Mouse (Mus musculus) thymus, postnatal 0 days (tissue): ENCODE results near the gene Kcnd3. TPM values are rescaled to one million over a fixed set of nuclear protein-coding genes. Genes with fewer than 3 reads are reported as not detected.
A peak's percentile ranks its signal among the peaks of the same experiment; 100 is the strongest.

ENCODE experiments used
- DNase-seq: peaks from one replicate; pipeline ENCODE4 v3.0.0-alpha.2; 2015; ENCODE audit warnings: low spot score
- polyA plus RNA-seq: library from polyadenylated mRNA; unstranded; fragments of >200 nt; fragmentation: Nextera tagmentation; extraction: Ambion mirVana; gene quantifications from 2 replicates; pipeline ENCODE4 v1.2.1, GENCODE M21; 2015

Gene Kcnd3
- polyA plus RNA-seq, 1 experiment from 2014 or later, result 0.05 TPM

DNA sequence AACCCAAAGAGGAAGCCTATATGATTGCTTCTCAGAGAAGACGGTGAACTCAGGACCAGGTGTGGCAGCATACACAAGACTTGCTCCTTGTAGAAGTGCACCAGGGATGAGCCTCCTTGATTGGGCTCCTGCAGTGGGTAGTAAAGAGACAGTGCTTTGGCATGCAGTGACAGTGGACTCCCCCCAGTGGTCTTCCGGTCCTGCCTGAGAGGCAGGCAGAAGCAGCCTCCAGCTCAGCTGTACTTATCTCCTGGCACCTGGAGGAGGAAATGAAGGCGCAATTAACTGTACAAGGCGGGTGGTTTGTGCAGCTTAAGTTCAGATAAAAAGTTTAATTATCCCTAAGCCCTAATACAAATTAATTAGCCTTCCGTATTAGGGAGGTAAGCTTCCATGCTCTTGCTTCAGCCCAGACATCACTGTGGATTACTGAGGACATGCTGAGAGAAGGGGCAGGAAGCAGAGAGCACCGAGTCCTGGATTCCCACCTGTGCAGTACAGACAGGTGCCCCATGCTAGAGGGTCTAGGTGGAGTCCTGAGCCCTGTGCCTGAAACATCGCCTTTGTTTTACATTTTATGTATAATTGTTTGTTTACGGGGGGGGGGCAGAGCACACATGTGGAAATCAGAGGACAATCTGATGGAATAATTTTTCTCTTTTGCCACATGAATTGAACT is 196.9 kb downstream of the Kcnd3 start:
- DNase-seq, result no peak

DNA sequence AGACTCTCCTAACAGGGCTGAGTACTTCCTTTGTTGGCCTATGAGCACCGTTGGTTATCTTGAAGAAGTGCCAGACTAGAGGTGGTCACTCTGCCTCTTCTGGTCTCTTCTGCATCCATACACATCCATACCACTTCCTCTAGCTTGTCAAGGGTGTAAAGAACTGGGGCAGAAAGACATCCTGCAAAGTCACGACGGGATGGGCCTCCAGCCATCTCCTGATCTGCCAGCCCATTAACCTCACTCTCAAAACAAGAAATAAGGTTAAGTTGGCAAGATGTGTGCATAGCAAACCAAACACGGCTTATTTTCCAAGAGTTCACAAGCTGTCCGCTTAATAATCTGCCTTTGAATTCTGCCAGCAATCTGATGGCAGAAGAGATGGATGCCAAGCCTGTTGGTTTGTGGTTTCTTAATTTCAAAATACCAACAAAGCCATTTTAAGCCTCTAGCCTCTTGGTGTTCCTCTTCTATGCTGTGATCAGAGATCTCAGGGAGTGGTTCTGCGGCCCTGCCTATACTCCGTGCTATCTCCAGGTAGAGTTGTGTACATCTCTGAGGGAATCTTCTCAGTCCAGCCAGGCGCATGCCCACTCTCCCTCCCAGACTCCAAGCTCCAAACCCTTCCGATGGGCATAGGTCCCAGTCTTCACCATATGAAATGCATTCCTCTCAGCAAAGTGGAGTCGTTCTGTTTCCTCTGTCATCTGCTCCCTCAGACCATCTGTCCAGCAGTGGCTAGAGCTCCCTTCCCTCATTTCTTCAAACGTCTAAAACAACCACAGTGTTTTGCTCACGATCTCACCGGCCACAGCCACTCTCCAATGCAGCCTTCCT is 201.6 kb downstream of the Kcnd3 start:
- DNase-seq, result no peak

DNA sequence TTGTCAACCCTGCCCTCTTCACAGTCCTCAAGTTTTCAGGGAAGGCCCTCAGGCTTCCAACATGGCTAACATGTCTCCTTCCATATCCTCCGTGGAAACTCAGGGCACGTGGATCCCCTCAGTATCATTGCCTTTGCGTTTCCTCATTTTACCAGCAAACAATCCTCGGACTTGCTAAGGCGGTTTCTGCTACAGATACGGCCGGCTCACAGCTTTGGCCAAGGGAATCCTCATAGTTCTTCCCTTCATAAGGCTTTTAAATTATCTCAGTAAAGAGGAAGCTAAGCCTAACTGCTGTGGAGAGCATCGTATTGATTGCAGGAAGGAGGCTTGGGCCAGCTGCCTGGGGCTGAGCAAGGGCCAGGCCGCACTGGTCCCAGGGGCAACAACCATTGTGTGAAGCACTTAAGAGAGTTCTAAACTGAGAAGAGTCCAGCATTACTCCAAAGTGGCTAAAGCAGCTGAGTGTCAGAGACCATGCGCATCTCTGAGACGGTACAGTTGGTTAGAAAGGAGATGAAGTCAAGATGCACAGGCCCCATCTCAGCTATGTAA is 203.0 kb downstream of the Kcnd3 start:
- DNase-seq, result no peak

DNA sequence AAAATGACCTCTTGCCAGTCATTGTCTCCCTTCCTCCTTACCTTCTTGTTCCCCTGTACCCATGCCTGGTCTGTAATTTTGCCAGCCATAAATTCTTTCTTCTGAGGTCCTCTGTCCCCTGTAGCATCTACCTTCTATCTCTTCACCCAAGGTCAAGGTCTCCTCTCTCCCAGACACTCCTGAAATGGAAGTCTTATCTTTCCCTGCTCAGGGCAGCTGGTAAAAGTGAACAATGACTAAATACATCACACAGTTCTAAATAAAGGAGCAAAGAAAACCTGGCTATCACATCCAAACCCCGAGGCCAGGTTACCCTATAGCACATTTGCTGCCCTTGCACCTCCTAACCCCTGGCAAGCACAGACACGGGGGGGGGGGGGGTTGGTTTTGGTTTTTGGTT is 208.4 kb downstream of the Kcnd3 start:
- DNase-seq, result no peak

DNA sequence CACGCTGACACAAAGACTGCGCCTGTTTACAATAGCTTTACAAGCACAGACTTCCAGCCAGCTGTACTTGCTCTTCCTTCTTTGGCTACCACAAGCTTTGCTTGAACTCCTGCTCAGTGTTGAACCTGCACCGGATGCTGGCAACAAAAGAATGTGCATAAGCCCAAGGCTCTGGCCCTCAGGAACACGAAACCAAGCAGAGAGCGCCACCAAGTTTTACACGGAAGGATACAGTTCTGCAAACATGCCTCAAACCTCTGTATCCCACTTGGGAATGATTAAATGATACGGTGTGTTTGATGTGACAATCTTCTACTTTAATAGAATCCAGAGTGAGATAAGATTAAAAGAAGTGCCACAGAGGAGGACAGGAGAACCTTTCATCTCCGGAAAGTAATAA is 210.9 kb downstream of the Kcnd3 start:
- DNase-seq, result no peak

DNA sequence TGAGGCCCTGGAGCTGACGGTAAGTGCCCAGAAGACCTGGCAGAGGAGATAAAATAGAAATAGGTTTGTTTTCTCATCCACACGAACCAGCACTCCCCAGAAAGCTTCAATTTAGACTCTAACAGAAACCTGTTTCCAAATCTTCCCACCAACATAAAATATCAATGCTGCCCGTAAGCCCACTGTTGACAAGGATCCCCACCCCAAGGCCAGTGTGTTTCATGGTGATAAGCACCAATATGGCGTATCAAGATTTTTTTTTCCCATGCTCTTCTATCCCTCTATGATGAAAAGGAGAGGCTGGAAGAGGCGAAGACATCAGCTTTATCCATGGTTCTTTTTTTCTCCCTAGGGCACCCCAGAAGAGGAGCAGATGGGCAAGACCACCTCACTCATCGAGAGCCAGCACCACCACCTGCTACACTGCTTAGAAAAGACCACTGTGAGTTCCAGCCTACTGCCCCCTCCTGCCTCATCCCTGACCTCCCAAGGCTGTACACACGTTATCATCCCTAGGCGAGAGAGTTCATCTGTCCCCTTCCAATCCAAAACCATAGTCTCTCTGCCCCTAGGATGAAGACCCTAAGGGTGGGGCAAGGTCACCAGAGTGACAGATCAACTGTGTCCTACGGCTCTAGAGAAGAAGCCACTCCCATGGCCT is 213.1 kb downstream of the Kcnd3 start:
- no peak for DNase-seq

DNA sequence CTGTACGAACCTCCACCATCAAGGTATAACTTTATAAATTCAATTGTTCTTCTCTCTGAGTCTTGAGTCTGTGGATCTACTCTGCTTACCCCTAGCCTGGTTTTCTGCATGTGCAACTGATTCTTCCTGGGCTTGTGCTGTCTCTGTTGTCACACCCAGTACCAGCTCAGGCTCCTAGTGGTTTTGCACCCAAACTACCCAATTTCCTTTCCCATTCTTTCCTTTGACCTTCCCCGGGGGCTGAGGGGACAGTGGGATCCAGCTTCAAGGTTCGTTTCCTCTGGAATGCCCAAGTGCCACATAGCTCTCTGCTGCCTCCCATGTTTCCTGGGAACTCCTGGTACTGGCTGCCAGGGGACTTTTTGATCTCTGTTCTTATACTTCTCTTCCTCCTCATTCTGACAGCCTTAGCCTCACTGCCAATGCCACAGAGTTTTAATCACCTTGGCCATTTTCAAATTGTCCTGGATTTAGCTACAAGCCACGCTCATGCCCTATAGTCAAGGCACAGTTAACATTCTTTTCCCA is 214.9 kb downstream of the Kcnd3 start:
- DNase-seq, result no peak

DNA sequence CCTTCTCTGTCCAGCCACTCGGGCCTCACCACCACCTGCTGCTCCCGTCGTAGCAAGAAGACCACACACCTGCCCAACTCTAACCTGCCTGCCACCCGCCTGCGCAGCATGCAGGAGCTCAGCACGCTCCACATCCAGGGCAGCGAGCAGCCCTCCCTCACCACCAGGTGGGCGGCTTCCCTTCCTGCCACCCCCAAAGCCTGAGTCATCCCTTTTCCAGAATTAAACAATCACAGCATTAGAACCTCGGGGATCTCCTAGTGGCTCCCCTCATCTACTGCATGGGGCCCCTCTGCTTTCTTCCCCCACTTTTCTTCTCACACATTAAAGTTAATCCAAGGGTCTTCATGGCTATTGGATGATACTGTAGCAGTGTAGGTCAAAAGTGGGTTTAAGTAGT is 216.0 kb downstream of the Kcnd3 start:
- DNase-seq, result no peak

DNA sequence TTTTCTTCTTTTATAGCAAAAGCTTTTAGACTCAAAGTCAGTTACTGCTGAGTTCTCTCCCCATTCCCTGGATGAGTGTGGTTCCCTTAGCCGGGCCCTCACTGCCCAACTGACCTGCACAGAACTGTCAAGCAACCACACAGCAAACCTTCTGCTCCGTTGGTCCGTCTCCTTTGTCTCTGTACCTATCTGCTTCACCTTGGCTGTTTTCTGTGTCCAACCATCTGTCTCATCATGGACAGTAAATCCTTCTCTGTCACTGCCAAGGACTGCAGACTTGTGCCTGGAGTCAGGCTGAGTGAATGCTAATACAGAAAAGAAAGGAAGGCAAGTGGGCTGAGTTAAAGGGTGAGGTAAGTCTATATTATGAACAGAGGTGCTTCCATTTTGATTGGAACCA is 217.6 kb downstream of the Kcnd3 start:
- no peak for DNase-seq

DNA sequence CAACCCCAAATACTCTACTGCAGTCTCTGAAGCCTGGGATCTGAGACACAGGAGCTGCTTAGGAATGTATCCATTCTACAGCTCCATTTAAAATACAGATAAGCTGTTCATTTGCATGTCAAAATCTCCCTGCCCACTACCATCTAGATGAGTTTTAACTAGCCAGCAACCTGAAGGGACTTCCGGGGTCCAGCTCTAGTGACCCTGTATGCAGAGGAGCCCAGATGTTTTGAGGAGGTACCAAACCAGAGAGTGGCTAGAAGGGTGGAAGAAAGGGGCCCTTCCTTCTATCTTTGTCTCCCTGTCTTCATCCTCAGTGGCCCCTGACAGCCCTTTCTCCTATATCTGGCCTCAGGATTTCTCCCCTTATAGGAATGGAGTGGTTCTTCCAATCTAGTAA is 218.7 kb downstream of the Kcnd3 start:
- no peak for DNase-seq

DNA sequence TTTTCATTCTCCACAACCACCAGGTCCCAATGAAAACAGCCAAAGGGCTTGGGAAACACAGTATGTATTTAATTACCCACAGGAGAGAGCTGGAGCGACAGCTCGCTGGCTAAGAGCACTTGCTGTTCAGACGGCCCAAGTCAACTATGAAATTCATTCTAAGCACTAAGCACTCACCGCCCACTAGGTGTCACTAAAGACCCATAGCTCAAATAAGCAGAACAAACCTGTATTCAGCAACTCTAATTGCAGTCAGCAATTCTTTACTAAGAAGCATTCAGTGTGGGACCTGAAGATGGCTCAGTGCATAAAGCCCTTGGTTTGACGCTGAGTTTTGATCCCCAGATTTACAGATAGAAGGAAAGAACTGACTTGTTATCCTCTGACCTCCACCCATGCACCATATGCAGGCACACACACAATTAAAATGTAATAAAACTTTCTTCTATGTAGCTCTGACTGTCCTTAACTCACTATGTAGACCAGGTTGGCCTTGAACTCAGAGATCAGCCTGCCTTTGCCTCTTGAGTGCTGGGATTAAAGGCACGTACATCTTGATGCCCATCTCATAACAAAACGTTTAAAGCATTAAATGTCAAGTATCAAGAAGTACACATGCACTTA is 222.6 kb downstream of the Kcnd3 start:
- DNase-seq, result peak; percentile 88

DNA sequence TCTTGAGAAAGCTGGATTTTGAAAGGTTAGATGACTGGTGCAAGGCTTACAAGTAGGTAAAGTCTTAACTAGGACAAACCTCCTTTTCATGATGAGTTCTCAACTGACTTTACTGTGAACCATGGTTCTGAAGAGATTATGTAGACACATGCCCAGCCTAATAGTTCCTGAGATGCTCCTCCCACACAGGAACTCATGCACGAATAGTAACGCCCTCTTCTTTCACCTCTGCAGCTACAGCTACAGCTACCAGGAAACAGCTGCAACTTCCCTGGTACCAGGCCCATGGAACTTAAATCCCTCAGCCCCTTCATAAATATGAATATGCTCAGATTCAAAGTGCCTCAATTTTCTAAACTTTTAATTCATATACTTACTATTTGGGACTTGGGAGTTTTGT is 223.8 kb downstream of the Kcnd3 start:
- no peak for DNase-seq

DNA sequence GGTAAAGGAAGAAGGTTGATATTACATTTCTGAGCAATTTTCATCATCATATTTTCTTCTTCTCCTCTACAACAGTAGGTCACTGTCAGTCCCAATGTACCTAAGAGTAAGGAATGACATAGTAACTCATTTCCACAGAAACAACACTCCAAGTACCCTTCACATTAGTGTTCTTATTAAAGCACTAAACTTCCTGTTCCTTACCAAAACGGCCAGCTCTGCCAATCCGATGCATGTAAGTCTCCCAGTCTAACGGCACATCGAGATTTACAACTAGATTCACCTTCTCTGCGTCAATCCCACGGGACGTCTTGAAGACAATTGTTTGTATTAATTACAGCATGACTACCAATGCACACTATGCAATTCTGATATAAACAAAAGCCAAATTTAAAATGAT is 228.2 kb downstream of the Kcnd3 start:
- DNase-seq, result no peak

DNA sequence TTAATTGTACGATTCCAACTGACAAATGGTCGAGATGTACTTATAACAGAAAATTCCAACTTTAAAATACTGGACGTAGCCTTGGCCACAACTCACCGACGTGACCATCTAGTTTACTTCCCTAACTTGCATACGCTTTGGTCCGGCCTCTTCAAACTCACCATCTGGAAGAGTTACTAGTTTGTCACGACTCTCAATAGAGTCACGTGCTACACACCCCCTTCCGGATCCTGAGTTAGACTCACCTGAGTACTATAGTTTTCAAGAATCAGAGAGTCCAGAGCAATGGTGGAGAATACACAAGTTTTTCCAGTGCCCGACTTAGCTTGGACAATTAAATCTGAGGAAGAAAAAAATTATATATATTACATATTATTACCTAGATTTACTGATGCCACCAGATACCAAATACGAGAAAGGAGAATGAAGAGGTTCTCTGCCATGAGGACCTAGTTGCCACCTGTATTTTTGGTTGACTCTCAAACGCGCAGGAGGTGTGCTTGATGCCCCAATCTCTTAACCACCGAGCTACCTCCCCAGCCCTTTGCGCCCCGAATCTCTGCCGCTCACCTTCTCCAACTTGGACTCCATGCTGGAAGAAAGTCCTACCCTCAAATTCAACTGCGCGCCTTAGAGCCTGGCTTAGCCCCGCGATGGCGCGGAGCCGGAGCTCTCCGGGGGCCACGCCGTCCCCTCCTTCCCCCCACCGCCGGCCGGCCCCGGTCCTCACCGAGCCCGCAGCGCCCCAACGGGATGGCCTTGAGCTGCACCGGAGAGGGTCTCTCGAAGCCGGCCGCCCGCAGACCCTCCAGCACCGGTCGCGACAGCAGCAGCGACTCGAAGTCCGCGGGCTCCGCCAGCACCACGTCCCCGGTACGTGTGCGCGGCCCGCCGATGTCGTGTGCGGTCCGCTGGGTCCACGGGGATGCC is 234.5 kb downstream of the Kcnd3 start:
- peak; percentile 27 for DNase-seq

DNA sequence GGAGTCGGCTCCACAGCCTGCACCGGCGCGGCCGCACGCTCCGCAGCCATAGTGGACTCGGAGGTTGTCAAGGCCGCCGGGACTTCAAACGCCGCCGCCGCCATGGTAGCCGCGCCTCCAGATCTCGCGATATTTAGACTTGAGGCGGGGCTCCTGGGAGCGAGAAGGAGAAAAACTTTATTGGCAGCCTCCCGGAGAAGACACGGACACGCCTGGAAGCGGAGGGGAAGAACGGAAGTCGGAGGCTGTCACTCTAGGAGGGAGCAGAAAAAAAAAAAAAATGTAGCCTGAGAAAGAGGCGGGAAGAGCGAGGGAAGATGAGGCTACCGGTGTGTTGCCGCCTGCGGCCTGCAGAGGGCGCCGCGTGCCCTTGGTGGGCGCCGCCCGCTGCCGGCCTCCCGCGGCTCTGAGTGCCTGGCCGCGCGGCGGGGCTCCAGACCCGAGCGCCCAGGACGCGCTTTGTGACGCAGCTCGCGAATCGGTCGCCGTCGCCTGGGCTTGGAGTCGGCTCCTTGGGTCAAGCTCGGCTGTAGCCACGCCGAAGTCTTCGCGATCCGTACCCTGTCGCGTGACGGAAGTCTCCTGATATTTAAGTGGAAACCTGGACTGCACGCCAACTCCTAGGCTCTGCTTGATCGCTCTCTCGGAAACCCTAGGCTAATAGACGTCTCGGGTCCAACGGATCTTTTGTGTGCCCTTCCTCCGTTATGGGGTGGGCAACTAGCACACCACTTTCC is 235.4 kb downstream of the Kcnd3 start, which contains the start of gene Ddx20:
Gene Ddx20 (minus strand): TSS at position 251 of the 737 bp plus-strand sequence.
- peak; percentile 98 for DNase-seq

DNA sequence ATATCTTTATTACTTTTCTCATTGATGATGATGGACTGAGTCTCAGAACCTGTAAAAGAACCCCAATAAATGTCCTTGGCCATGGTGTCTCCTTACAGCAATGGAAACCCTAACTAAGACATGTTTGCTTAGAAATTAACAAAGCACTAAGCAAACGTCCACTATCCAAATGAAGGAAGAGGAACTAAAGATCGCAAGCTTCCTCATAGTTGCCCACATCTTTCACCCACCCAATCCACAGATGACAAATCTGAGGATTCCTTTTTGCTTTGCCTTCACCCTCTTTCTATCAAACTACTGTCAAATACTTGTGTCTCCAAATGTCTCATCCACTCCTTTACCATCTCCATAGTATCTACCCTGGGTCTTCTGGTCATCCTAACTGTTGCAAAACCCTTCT is 236.4 kb downstream of the Kcnd3 start:
- no peak for DNase-seq

DNA sequence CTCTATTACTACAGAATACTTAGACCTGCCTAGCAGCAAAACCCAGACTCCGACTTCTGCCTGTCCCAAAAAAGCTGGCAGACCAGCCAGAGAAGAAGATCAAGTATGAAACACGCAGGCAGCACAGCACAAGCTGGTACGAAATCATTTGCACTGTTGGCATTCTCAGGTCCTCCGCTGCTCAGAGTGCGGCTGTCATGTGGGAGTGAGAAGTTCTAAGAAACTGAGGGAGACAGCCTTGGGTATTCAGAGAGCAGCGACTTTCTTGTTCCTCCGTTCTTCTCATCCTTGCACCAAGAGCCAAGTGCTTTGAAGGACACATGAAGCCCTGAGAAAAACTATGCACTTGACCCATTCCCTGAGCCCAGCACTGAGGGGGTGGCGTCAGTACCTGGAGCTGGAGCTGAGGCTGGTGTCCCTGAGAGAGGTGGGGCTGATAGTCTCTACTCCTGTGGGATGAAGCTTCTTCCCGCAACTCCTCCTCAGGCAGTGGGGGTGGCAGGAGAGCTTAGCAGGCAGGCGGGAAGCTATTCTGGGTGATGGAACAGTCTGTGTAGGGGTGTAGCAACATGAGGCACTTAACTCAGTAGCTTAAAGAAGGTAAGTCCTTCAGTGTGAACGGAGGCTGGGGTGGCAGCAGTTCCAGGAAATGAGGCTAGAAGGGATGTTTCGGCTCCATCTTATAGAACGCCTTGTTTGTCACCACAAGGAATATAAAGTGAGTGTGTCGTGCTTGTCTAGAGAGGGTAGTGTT is 241.4 kb downstream of the Kcnd3 start:
- DNase-seq, result no peak

DNA sequence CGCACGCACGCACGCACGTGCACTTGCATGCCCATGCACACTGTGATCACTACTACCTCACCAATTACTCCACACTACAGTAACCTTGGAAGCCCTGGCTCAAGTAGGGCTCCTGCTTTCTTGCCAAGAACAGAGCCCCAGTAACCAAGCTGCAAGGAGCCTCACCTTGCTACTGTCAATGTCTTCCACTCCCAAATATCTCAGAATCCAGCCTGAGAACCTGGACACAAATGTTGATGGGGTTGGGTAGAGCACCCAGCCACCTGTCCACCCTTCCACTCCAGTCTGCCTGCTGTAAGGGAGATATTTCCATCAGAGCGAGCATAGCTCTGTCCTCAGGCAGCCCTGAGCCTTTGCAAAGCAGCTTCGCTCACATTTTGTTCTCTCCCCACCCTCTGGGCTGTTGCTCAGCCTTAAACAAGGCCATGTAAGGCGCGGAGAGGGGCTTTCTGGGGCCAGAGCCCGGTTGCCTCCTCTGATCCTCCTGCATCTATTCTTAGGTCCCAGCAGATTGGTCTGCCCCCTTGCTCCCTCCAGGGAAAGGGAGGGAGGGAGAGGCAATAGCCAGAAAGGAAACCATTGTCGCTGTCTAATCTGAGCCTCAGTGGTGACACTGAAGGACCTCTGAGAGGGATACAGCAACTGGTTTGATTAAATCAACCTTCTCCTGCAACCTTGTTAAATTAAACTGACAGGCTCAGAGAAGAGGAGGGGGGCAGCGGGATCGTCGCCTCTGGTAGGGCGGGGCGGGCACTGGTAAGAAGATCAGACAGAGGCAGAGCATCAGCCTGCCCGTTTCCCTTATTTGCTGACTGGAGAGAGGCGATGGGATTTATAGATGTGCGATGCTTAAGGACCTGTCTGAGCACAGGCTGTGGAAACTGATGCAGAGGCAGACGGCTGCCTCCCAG is 243.6 kb downstream of the Kcnd3 start:
- no peak for DNase-seq
